Mouse (Mus musculus) telencephalon, adult 2 months (tissue): ENCODE data around the gene Ghr.
A peak's percentile ranks its signal among the peaks of the same experiment; 100 is the strongest.

Experiments
- DNase-seq: peaks from one replicate; pipeline ENCODE4 v3.0.0-alpha.2; 2011; ENCODE audit warnings: low read depth, low spot score

The Ghr gene

DNA sequence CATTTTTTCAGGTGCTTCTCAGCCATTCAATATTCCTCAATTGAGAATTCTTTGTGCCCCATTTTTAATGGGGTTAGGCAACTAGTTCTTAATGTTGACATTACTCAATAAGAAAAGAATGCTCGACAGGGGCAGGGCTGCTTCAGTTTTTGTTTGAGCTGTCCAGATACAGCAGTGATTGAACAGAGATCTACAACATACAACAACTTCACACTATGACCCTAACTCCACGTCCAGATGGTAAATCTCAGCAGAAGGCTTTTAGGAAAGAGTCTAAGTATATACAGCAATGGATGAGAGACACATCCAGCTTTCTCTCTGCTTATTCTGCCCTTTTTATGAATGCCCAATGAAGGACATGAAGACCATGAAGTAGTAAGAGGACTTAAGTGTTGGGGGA is 199.5 kb downstream of the Ghr start:
- no peak for DNase-seq

DNA sequence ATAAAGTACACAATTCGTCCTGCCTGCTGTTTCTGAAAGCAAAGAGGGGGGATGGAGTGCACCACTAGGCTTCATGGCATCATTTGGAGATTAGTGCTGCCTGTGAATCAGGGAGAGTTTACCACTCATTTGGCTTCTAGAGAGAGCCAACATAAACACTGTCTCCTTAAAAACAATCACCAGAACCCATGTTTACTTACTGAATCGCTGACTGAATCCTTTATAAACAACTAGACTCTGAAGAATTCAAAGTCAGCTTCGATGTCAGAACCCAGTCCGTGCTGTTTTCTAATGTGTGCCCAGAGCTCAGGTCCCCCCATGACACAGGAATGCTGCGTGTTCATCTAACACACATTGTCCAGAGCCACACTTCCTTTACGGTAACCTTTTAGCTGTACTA is 201.9 kb downstream of the Ghr start:
- DNase-seq, result no peak

DNA sequence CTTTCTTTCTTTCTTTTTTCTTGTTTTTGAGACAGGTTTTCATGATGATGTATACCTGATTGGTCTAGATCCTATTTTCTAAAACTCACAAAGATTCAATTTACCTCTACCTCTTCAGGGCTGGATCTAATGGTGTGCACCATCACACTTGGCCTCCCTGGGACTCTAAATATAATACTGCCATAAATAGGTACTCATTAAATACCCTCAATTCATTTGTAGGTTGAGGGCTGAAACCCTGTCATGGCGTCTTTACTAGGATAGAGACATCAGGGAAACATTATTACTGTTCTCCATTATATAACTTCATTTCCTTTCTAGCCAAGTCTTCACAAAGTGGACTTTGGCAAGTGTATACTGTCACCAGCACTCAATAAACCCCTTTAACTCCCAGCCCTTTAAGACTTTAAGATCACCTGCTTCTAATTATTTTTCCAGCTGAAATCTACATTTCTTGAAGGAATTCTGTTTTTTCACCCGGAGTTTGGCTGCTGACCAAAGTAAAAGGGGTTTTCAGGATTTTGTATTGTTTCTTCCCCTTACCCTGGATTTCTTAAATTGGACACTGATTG is 214.9 kb downstream of the Ghr start:
- DNase-seq, result no peak

- DNase-seq, result peak; percentile 15
These were observed 227.1 kb downstream of the Ghr start for GRCm38 (mm10) chr15:3356073-3356766.

- DNase-seq, result no peak
These were observed 229.6 kb downstream of the Ghr start for GRCm38 (mm10) chr15:3353696-3354095.

- no peak for DNase-seq
These were observed 233.8 kb downstream of the Ghr start for GRCm38 (mm10) chr15:3349306-3350064.

GRCm38 (mm10) chr15:3346682-3347081 is 236.6 kb downstream of the Ghr start:
- no peak for DNase-seq

GRCm38 (mm10) chr15:3344555-3344954 is 238.7 kb downstream of the Ghr start:
- DNase-seq, result peak; percentile 52

DNA sequence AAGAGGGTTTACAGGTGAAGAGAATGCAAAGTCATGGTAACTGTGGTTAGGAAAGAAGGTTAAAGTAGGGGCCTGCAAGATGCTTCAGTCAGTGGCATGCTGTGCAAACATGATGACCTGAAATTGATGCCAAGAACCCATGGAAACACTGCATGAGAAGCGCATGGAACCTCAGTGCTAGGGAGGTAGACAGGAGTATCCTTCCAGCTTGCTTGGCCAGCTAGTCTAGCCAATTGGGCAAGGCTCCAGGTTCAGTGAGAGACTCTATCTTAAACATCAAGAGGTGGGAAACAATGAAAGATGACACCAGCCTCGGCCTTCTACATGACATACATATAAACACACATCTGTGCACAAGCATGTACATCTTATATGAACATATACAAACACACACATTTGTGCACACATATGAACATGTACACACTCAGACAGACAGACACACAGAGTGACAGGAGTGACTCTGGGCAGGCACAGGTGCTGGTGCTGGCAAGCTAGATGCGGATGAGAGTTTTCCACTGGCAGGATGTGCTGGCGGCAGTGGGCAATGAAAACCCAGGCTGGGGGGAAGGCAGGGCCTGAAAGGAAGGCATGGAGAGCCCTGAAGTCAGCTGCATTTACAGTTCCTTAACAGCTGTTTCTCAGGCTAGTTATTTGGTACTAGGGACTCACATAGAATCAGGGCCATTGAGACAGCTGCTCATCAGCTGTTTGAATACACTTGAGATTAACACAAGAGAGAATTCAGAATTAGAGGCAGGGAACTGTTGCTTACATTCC is 241.3 kb downstream of the Ghr start:
- DNase-seq, result no peak

- DNase-seq, result no peak
These were observed 243.4 kb downstream of the Ghr start for GRCm38 (mm10) chr15:3339847-3340246.

GRCm38 (mm10) chr15:3332517-3332916 is 250.8 kb downstream of the Ghr start:
- no peak for DNase-seq

- no peak for DNase-seq
These were observed 251.5 kb downstream of the Ghr start for GRCm38 (mm10) chr15:3331813-3332212.

DNA sequence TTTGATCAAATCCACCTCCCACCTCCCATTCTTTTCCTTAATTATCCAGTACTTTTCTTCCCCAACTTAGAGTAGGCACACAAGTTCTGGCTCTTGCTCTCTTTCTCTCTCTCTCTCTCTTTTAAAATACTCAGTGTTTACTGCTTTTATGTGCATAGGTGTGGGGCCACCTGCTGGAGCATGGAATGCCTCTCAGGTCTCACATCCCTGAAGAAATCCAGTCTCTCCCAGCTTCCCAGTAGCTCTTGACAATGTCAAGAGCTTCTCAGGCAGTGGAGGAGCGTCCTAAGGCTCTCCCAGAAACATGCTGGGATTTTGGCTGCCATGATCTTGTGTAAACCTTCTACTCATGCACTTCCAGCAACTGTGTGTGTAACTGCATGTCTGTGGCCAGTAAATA is 253.0 kb downstream of the Ghr start:
- no peak for DNase-seq

DNA sequence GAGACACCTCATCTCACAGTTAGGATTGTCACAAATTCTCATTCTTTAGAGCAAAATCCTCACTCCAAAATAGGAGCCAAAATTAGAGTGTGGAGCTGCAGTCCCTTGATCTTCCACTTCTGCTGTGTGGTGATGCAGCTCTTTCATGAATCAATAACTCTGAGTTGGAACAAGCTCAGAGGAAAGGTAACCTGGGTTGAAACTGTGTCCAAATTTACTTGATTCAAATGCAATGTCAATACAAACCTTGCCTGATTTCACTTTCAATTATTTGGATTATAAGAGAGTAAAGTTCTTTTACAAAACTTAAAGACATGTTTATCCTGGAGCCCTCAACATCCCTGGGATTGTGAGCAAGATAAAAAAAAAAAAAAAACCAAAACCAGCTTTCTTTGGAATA is 260.3 kb downstream of the Ghr start:
- DNase-seq, result no peak

DNA sequence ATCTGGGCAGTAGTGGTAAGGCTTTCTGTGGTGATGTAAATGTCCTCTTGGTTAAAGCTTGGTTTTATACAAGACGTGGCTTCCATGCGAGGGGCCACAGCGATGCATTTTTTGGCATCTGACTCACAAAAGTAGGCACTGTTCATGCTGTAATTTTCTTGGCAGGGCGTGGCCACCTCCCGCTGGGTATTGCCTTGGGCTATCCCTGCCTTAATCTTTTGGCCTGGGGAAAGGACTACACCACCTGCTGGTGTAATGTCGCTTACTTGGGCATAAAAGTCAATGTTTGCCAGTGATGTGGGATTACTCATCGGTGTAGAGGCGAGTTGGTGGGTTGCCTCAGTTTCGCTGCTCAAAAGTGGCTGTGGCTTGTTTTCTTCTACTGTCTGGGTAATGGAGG is 263.4 kb downstream of the Ghr start:
- no peak for DNase-seq

DNA sequence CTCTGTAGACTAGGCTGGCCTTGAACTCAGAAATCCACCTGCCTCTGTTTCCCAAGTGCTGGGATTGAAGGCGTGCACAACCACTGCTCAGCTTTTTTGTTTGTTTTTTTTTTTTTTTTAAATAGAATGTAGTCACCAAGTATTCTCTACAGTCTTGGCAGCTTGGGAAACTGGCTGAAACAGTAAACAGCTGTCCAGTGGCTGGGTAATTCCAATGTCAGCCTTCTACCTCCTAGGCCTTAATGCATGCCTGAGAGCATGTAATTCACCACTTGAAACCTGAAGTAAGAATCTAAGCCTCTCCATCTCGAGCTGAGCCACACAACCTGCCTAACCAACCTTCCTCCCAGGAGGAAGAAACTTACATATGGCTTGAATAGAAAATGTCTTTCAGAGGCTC is 266.7 kb downstream of the Ghr start:
- DNase-seq, result no peak

GRCm38 (mm10) chr15:3312937-3313336 is 270.4 kb downstream of the Ghr start:
- DNase-seq, result peak; percentile 16

GRCm38 (mm10) chr15:3309856-3310255 is 273.4 kb downstream of the Ghr start:
- no peak for DNase-seq

DNA sequence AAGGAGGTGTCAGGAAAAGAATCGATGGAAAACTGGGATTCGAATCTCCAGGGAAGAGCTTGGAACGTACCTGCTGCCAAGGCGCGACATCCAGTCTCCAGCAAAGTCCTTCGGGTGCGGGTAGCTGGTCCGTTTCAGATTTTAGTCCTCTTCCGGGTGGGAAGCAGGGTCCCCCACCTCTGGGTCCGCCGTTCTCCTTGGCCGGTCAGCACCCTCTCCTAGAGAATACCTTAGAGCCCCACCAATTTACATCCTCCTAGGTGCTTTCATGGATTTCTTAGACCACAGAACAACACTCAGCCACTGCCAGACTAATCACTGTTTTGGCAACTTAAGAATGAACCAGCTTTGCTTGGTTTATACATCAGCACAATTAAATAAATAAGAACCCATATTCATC is 279.9 kb downstream of the Ghr start, which contains the start of gene Ccdc152:
Gene Ccdc152 (minus strand): TSS at position 101 of the 400 bp plus-strand sequence.
- no peak for DNase-seq

- DNase-seq, result no peak
These were observed 282.8 kb downstream of the Ghr start for GRCm38 (mm10) chr15:3300361-3301100.

DNA sequence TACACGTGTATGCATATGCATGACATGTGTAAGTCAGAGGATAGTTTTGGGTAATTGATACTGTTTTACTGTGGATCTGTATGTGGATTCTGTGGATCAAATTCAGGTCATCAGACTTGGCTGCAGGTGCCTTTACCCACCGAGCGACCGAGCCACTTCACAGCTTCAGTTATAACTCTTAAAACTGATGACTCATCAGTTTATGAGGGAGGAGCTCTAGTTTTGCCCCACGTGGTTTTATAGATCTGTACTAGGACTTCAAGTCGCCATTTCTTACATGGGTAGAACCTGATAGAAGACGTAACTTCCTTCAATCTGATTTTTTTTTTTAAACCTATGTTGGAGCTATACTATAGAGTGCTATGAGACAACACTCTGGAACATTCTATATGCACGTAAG is 285.7 kb downstream of the Ghr start:
- no peak for DNase-seq
